ENCODE assay signal across 1 mouse cellular context in genomic region chr10:81430831-81431525, GRCm38 (mm10).
TF ChIP-seq lines count a peak whose summit lies in the region.

No protein-coding gene starts in this region.

TF ChIP-seq in MEL, 35 proteins besides CTCF, POLR2A, EP300 and RAD21:
- TF ChIP-seq GATA1 (IDR thresholded peaks at IDR 0.05; ENCODE audit: low read depth, low read length) (no peak), GABPA (IDR thresholded peaks at IDR 0.05; ENCODE audit: low read depth, low read length) (no peak), JUND (IDR thresholded peaks at IDR 0.05; ENCODE audit: low read depth, low read length) (no peak), CHD1 (IDR thresholded peaks at IDR 0.05; ENCODE audit: low read depth, low read length) (no peak), E2F4 (IDR thresholded peaks at IDR 0.05; ENCODE audit: borderline replicate concordance, low read depth, low read length) (no peak), UBTF (IDR thresholded peaks at IDR 0.05; ENCODE audit: borderline replicate concordance, insufficient read depth, low read depth, low read length) (no peak), NELFE (IDR thresholded peaks at IDR 0.05; ENCODE audit: low read depth, low read length) (no peak), TBP (IDR thresholded peaks at IDR 0.05; ENCODE audit: low read depth, low read length) (no peak), TCF12 (IDR thresholded peaks at IDR 0.05; ENCODE audit: low read depth, low read length) (no peak), BHLHE40 (IDR thresholded peaks at IDR 0.05; ENCODE audit: borderline replicate concordance, low read depth, low read length) (no peak), RCOR1 (IDR thresholded peaks at IDR 0.05; ENCODE audit: low read depth, low read length) (no peak), MYB (IDR thresholded peaks at IDR 0.05; ENCODE audit: low read depth, low read length) (no peak), ZKSCAN1 (IDR thresholded peaks at IDR 0.05; ENCODE audit: low read depth, low read length) (no peak)
